Mouse (Mus musculus): Measurements from ENCODE around the gene Muc2.

- TF ChIP-seq POLR2A (IDR thresholded peaks at IDR 0.05; ENCODE audit: insufficient read depth, low read length) (no peak), CTCF (IDR thresholded peaks at IDR 0.05; ENCODE audit: low read depth, low read length) (no peak)
These were observed 47.8 kb upstream of the Muc2 start for GRCm38 (mm10) chr7:141642375-141642774.
